Mouse (Mus musculus) bone marrow, adult 2 months (tissue): ENCODE measurements at regions not wholly inside any gene's neighbourhood (a gene's known extent, or its start where the extent isn't known, plus 50 kb on each side); places are given as distances from the start of the nearest gene placed in this dataset.

Source experiments
- CTCF ChIP-seq: fragments of 200-500 bp; IDR thresholded peaks from 2 replicates; pipeline ENCODE4 v1.5.1; 2011; ENCODE audit warnings: low read length, control low read depth; ENCODE audit not compliant: control insufficient read depth, insufficient read depth
- POLR2A ChIP-seq: fragments of 200-500 bp; IDR thresholded peaks from 2 replicates; pipeline ENCODE4 v1.6.1; 2011; ENCODE audit warnings: low read depth, mild to moderate bottlenecking, control low read depth, low read length, borderline replicate concordance; ENCODE audit not compliant: control insufficient read depth

DNA sequence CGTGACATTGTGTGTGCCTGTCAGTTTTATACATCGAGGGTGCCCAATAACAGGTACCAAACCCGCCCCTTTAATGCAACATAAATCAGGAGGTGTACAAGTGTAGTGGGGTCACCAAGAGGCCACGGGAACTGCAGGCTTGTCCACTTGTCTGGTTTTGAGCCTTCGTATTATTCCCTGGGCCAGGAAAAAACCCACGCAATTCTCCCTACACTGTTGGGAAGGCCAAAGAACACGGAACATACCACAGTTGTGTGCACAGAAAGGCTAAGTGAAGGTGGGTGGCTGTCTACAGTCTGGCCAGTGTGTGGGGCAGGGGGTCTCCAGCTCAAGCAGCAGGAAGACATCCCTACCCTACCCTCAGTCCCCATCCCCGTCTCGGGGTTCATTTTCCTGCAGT is 74.0 kb upstream of the Maml3 start:
- no peak for TF ChIP-seq CTCF
- no peak for TF ChIP-seq POLR2A
